Mouse (Mus musculus) E14TG2a.4 (cell line): ENCODE measurements around the gene Gm7876.
"Not testable (repeated sequence)": the region's sequence is repeated elsewhere in the genome, so short reads cannot be mapped to it uniquely, and the experiment has no call there.

Source experiments
- H3K27me3 ChIP-seq: 2 replicates; pipeline ENCODE4 v1.6.1; 2014; ENCODE audit warnings: low read length, control low read depth; ENCODE audit not compliant: insufficient read depth
- H3K36me3 ChIP-seq: 2 replicates; pipeline ENCODE4 v1.6.1; 2014; ENCODE audit warnings: low read length, control low read depth; ENCODE audit not compliant: insufficient read depth
- H3K4me1 ChIP-seq: replicated peaks from 2 replicates; pipeline ENCODE4 v1.6.1; 2014; ENCODE audit warnings: low read depth, low read length, control low read depth
- H3K4me3 ChIP-seq: replicated peaks from 2 replicates; pipeline ENCODE4 v1.5.1; 2014; ENCODE audit warnings: mild to moderate bottlenecking, low read length
- H3K9me3 ChIP-seq: 2 replicates; pipeline ENCODE4 v1.6.1; 2014; ENCODE audit warnings: low read length, control low read depth

The Gm7876 gene

DNA sequence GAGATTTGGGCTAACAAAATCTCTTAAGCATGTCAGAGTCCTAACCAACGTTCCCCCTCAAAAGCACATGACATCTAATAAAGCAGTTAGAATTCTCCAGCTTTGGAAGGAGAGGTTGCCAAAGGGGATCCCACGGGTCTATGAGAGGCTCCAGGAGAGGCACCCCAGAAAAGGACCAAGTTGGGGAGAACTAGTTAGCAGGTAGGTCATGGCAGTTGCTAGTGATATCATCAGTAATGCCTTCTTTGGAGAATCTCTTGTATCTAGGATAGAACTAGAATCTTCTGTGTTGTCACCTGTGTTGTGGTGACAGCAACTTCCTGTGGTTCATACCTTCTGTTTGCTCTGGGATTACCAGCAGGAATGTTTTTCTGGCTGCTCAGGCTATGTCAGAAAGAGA, at the start of gene Gm7876:
TSS of gene Gm7876 (plus strand) at position 301 of the 400 bp plus-strand sequence.
- not testable (repeated sequence) for H3K36me3 ChIP-seq, H3K4me3 ChIP-seq, H3K9me3 ChIP-seq, H3K4me1 ChIP-seq, H3K27me3 ChIP-seq

DNA sequence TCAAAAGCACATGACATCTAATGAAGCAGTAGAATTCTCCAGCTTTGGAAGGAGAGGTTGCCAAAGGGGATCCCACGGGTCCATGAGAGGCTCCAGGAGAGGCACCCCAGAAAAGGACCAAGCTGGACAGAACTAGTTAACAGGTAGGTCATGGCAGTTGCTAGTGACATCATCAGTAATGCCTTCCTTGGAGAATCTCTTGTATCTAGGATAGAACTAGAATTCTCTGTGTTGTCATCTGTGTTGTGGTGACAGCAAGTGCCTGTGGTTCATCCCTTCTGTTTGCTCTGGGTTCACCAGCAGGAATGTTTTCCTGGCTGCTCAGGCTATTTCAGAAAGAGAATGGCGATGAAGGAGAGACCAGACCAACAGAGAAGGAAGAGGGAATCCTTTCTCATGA, 45.1 kb upstream of the Gm7876 start, which contains the start of gene Gm3239:
TSS of gene Gm3239 (plus strand) at position 301 of the 400 bp plus-strand sequence.
- H3K9me3 ChIP-seq, H3K36me3 ChIP-seq, H3K4me1 ChIP-seq, H3K27me3 ChIP-seq, H3K4me3 ChIP-seq: not testable (repeated sequence)

DNA sequence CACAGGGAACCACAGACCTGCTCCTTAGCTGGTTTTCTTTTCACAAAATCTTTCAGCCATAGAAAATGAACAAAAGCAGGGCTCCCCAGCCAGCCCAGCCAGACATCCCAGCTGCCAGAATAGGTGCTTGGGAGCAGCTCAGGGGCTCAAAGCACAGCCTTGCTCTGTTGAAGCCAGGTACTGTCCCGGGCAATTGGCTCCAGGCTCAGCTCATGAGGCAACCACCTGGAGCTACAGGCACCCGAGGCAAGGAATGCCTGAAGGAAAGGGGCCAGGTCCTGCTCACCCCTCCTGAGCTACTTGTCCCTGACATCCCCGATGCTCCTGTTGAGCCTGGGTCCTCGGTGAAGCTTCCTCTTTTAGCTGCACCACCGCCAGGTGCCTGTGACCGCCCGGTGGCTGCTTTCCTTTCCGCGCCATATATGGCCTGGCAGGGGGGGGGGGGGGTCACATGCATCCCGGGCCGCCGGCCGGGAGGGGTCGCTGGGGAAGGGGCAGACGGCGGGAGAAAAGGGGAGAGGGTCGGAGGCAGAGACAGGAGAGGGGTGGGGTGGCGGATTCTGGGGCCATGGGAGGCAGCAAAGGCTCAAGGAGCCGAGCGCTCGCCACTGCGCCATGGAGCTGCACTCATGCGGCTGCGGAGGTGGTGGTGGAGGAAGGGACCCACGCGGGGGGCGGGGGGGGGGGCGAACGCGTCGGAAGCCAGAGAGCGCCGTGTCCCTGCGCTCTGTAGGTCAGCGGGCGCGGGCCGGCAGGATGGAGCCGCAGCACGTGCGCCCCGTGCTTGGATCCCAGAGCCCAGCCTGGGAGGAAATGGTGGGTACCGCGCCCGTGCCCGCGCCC, 17.2 kb downstream of the Gm7876 start, which contains the start of gene Gm3252:
TSS of gene Gm3252 (plus strand) at position 738 of the 843 bp plus-strand sequence.
- not testable (repeated sequence) for H3K36me3 ChIP-seq

More for the DNA sequence above, 17.2 kb downstream of the Gm7876 start, which contains the start of gene Gm3252:
- not testable (repeated sequence) for H3K4me1 ChIP-seq, H3K9me3 ChIP-seq, H3K27me3 ChIP-seq, H3K4me3 ChIP-seq
